Mouse (Mus musculus) naive thymus-derived CD4-positive, alpha-beta T cell, adult 2 months (primary cell): ENCODE results near the gene Tax1bp3.

Source experiments
- DNase-seq: peaks from one replicate; pipeline ENCODE4 v3.0.0-alpha.2; 2011; ENCODE audit warnings: low read depth

Gene Tax1bp3

GRCm38 (mm10) chr11:73176608-73177508 is at the start of gene Tax1bp3, which contains the start of gene Emc6:
Gene Tax1bp3, plus strand, starts transcription at chr11:73177083.
Gene Emc6, minus strand, starts transcription at chr11:73177037.
- peak; percentile 98 for DNase-seq

GRCm38 (mm10) chr11:73131020-73131419 is 45.9 kb upstream of the Tax1bp3 start:
- DNase-seq, result peak; percentile 78

DNA sequence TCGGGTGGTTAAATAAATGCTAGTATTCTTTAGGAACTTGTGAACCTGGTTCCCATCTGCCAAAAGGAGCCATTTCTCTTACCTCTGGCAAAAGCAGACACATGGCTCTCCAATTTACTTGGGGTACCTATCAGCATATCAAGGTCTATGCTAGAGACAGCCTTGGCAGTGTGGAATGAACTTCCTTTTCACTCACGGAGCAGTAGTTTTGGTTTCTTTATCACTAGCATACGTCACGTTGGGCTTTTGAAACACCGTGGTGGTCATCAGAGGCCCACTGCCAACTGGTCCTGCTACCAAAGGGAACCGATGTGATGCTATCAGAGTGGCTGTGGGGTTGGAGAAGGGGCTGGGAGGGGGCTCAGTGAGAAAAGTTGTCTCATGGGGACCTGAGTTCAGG is 43.9 kb upstream of the Tax1bp3 start:
- DNase-seq, result peak; percentile 12

DNA sequence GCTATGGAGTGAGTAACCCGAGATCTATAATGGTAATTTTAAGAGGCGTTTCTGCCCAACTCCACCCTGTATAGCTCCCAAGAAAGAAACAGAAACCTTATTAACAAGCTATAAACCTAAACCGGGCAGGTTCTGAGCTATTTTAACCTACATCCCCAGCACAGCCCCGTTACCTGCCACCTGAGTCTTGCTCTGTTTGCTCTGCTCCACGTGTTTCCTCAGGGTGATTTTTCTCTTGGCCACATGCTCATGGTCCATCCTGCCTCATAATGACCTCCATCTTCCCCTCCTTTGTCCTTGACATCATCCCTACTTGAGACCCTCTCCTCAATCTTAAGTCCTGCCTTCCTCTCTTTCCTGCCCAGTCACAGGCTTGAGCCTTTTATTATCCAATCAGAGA is 42.7 kb upstream of the Tax1bp3 start:
- DNase-seq, result no peak

DNA sequence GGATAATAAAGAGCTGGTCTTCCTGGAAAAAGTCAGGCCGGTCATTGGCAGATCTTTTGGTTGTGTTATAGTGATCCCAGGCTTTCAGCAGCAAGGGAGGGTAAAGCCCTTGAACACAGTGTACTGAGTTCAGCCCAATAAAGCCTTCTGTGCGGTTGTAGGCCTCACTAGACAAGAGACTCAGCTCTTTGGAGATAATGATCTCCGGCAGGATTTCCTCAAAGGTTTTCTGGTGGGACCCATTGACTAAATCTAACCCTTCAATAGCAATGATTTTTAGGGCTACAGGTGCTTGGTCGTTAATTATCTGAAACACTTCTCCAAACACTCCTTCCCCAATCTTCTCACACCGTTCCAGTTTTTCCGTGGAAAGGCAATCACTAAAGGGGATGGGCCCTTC is 40.3 kb upstream of the Tax1bp3 start:
- DNase-seq, result peak; percentile 53

- no peak for DNase-seq
Measured at GRCm38 (mm10) chr11:73137116-73137515, 39.8 kb upstream of the Tax1bp3 start.

DNA sequence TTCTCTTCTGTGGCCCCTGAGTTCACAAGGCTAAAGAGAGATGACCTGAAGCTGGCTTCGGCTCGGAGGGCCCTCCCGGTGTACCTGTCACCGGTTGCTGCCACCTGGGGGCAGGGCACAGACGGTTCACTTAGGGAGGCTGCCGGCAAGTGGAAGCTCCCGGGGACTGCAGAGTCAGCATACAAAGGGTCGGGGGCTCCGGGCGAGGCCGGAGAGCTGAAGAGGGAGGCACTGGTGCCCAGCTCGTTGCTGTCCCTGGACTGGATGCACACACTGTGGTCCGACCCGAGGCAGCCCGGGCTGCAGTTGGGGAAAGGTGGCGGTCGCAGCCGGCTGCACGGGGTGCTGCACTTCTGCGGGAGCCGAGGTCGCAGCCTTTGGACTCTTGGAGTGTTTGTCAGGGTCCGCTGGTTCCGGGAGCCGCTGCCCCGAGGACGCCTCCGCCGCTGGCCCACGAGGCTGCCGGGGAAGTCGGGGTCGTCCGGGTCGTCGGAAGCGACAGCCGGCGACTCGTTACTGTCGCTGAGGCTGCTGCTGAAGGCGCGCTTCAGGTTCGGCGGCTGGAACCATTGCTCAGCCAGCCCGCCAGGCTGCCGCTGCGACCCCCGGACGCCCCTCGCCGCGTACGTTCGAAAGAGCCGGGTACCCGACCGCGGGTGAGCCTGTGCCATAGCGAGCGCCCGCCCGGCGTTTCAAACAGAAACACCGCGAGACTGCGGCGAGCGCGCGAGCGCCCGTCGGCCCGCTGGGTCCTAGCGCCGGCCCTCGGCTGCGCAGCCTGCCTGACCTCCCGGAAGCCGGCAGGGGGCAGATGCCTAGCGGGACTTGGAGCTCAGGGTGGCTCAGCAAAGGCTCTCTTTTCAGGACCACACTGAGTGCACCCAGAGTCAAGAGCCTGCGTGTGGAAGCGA is 39.0 kb upstream of the Tax1bp3 start, which contains the start of gene Haspin:
Gene Haspin, minus strand, starts transcription at position 704 of the 911 bp plus-strand sequence.
- peak; percentile 92 for DNase-seq

GRCm38 (mm10) chr11:73144261-73144681 is 32.6 kb upstream of the Tax1bp3 start:
- no peak for DNase-seq

GRCm38 (mm10) chr11:73146026-73146974 is 30.6 kb upstream of the Tax1bp3 start:
- DNase-seq, result no peak

- DNase-seq, result no peak
Measured at GRCm38 (mm10) chr11:73146975-73147365, 29.9 kb upstream of the Tax1bp3 start.

DNA sequence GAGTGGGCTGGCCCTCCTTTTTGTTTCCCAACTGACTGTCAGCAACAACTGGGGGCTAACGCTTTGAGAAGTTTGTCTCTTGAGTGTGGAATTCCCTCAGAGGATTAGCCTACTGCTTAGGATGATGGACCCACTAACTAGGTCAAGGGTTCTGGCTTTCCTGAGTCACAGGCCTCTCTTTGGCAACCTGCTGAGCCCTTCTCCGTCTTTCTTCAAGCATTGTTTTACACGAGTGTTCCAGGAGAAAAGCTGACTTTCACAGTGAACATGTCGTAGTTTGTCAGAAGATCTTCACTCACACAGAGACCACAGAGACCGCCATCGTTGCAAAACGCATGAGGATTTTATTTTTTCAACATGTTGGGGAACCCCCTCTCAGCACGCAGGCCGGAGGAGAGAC is 28.7 kb upstream of the Tax1bp3 start:
- DNase-seq, result no peak

DNA sequence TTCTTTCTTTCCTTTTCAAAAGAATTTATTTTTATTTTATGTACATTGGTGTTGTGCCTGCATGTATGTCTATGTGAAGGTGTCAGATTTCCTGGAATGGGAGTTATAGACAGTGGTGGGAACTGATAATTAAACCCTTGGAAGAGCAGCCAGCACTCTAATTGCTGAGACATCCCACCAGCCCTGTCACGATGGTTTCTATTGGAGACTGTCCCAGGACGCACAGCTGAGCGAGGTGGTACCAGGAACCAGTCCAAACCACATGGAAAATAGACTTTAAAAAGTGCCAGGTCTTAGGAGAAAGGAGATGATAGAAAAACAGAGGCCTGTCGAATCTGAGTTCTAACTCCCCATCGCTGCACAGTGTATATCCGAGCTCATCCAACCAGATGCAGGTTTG is 21.8 kb upstream of the Tax1bp3 start:
- no peak for DNase-seq

- DNase-seq, result no peak
Measured at GRCm38 (mm10) chr11:73159957-73160810, 16.7 kb upstream of the Tax1bp3 start, which contains the start of gene P2rx5. Gene P2rx5, plus strand, starts transcription at chr11:73160421.

DNA sequence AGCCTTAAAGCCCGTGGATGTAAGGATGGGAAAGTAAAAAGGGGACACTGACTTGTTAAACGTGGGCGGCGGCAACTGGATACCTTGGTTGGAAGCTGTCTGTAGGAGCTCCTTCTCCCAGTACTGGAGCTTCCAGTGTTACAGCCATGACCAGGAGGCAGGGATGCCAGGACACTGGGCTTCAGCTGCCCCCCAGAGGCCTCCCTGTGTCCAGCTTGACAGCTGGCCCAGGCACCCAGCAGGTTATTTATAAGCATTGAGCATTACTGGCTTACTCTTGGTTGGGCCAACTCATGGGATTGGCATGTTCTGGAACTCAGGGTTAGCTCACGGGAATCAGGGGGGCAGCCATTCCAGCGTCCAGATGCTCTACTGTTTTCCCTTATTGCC is 16.1 kb upstream of the Tax1bp3 start:
- DNase-seq, result no peak

- no peak for DNase-seq
Measured at GRCm38 (mm10) chr11:73161616-73162015, 15.3 kb upstream of the Tax1bp3 start.

- DNase-seq, result no peak
Measured at GRCm38 (mm10) chr11:73162284-73162683, 14.6 kb upstream of the Tax1bp3 start.

DNA sequence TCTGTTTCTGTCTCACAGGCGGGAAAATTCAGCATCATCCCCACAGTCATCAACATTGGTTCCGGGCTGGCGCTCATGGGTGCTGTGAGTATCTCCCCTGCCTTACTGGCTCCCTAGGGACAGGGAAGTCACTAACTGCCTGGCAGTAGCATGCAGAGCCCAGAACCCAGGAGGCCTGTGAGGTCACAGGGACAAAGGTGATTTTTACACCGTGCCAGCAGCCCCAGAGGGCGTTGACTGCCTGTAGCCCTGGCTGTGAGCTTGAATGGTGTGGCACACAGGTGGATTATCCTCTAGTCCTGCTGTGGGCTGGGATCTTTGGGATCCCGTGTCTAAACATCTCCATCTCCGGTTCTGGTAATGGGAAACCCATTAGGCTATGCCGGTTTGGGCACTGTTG is 8.8 kb upstream of the Tax1bp3 start:
- DNase-seq, result no peak

GRCm38 (mm10) chr11:73168576-73168975 is 8.3 kb upstream of the Tax1bp3 start:
- DNase-seq, result no peak

GRCm38 (mm10) chr11:73169231-73169630 is 7.7 kb upstream of the Tax1bp3 start:
- DNase-seq, result peak; percentile 72

DNA sequence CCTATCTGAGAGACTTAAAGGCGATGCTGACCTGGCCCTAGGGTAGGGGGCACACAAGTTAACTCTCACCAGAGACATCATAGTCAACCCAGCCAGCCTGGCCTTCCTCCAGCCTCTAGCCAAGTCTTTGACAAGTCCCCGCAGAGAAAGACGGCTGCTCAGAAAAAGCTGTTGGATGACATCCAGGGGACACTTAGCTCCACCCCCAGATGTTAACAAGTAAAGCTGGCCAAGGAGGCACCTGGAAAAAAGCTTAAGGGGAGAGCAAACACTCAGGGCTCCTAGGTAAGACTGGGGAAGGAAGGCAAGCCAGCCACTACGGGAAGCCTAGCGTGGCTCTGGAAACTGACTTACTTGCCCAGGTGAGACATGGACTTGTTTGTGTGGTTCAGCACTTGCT is 4.7 kb upstream of the Tax1bp3 start:
- DNase-seq, result no peak
